Mouse (Mus musculus): ENCODE measurements around the gene Rrh. TPM values are rescaled to one million over a fixed set of nuclear protein-coding genes. Genes with fewer than 3 reads are reported as not detected.

Gene Rrh
- polyA plus RNA-seq, 1 experiment from 2014 or later, result 0.37 TPM

- Histone ChIP-seq H3K27ac (no peak overlapping the region), H3K4me1 (peaks cover 31% of the 10 kb centered on the region), H3K9me3 (no peaks in the 10 kb centered on the region), H3K36me3 (replicated peaks) (peaks cover 71% of the 10 kb centered on the region), H3K27me3 (ENCODE audit: poor library complexity, severe bottlenecking) (peaks cover 24% of the 10 kb centered on the region; the same call in 1 of the 2 replicates), H3K4me3 (no peak overlapping the region)
- DNase-seq (ENCODE audit: extremely low spot score, low spot score), result no peak
- WGBS, result 94% methylated on average over 10 of the region's 10 CpGs
Observed at GRCm38 (mm10) chr3:129824891-129825290, 2.5 kb upstream of the Rrh start.

- Histone ChIP-seq H3K4me3 (no peak overlapping the region), H3K27me3 (ENCODE audit: poor library complexity, severe bottlenecking) (peaks cover 28% of the 10 kb centered on the region; the same call in 1 of the 2 replicates), H3K36me3 (replicated peaks) (peaks cover 67% of the 10 kb centered on the region), H3K27ac (no peak overlapping the region), H3K4me1 (peaks cover 23% of the 10 kb centered on the region), H3K9me3 (no peaks in the 10 kb centered on the region)
- no peak for DNase-seq (ENCODE audit: extremely low spot score, low spot score)
- 97% methylated on average over 4 of the region's 4 CpGs for WGBS
Observed at GRCm38 (mm10) chr3:129824146-129824545, 1.8 kb upstream of the Rrh start.

GRCm38 (mm10) chr3:129823293-129823692 lies 906 bp upstream of the Rrh start:
- Histone ChIP-seq H3K36me3 (replicated peaks) (peaks cover 59% of the 10 kb centered on the region), H3K4me3 (no peak overlapping the region), H3K9me3 (no peaks in the 10 kb centered on the region), H3K27ac (no peak overlapping the region), H3K4me1 (peaks cover 21% of the 10 kb centered on the region), H3K27me3 (ENCODE audit: poor library complexity, severe bottlenecking) (peaks cover 28% of the 10 kb centered on the region; the same call in 1 of the 2 replicates)
- no peak for DNase-seq (ENCODE audit: extremely low spot score, low spot score)
- 61% methylated on average over 5 of the region's 5 CpGs for WGBS

GRCm38 (mm10) chr3:129821736-129822135 lies 651 bp downstream of the Rrh start:
- DNase-seq (ENCODE audit: extremely low spot score, low spot score), result no peak
- Histone ChIP-seq H3K4me1 (peaks cover 21% of the 10 kb centered on the region), H3K27me3 (ENCODE audit: poor library complexity, severe bottlenecking) (peaks cover 28% of the 10 kb centered on the region; the same call in 1 of the 2 replicates), H3K9me3 (no peaks in the 10 kb centered on the region), H3K27ac (no peak overlapping the region), H3K36me3 (replicated peaks) (peaks cover 47% of the 10 kb centered on the region), H3K4me3 (no peak overlapping the region)
- 84% methylated on average over 8 of the region's 8 CpGs for WGBS

GRCm38 (mm10) chr3:129820847-129821246 lies 1.5 kb downstream of the Rrh start:
- no peak overlapping the region for H3K4me3 ChIP-seq
- 69% methylated on average over 9 of the region's 9 CpGs for WGBS
- peaks cover 38% of the 10 kb centered on the region for H3K36me3 ChIP-seq (replicated peaks)
- peaks cover 21% of the 10 kb centered on the region for H3K4me1 ChIP-seq
- no peaks in the 10 kb centered on the region for H3K9me3 ChIP-seq
- DNase-seq (ENCODE audit: extremely low spot score, low spot score), result no peak
- no peak overlapping the region for H3K27ac ChIP-seq
- H3K27me3 ChIP-seq (ENCODE audit: poor library complexity, severe bottlenecking), result peaks cover 28% of the 10 kb centered on the region; the same call in 1 of the 2 replicates

GRCm38 (mm10) chr3:129803765-129804164 lies 18.6 kb downstream of the Rrh start, which contains the start of gene Lrit3:
Gene Lrit3, minus strand, starts transcription at chr3:129804030.
- Histone ChIP-seq H3K27me3 (ENCODE audit: poor library complexity, severe bottlenecking) (no peaks in the 10 kb centered on the region), H3K36me3 (replicated peaks) (no peaks in the 10 kb centered on the region), H3K4me1 (no peaks in the 10 kb centered on the region), H3K9me3 (no peaks in the 10 kb centered on the region), H3K4me3 (no peak within 1 kb of the TSS), H3K27ac (no peak within 1 kb of the TSS)
- no peak for DNase-seq (ENCODE audit: extremely low spot score, low spot score)
- WGBS, result 80% methylated on average over 10 of the region's 10 CpGs

- H3K4me1 ChIP-seq, result no peaks in the 10 kb centered on the region
- no peaks in the 10 kb centered on the region for H3K9me3 ChIP-seq
- no peaks in the 10 kb centered on the region for H3K36me3 ChIP-seq (replicated peaks)
- DNase-seq (ENCODE audit: extremely low spot score, low spot score), result no peak
- WGBS, result 82% methylated on average over 2 of the region's 2 CpGs
- no peak overlapping the region for H3K27ac ChIP-seq
- no peak overlapping the region for H3K4me3 ChIP-seq
- H3K27me3 ChIP-seq (ENCODE audit: poor library complexity, severe bottlenecking), result no peaks in the 10 kb centered on the region
Observed at GRCm38 (mm10) chr3:129799011-129799410, 23.4 kb downstream of the Rrh start.

- H3K9me3 ChIP-seq, result no peaks in the 10 kb centered on the region
- no peak overlapping the region for H3K4me3 ChIP-seq
- 89% methylated on average over 11 of the region's 11 CpGs for WGBS
- H3K4me1 ChIP-seq, result no peaks in the 10 kb centered on the region
- no peak for DNase-seq (ENCODE audit: extremely low spot score, low spot score)
- no peak overlapping the region for H3K27ac ChIP-seq
- no peaks in the 10 kb centered on the region for H3K36me3 ChIP-seq (replicated peaks)
- no peaks in the 10 kb centered on the region for H3K27me3 ChIP-seq (ENCODE audit: poor library complexity, severe bottlenecking)
Observed at GRCm38 (mm10) chr3:129798551-129798950, 23.8 kb downstream of the Rrh start.

GRCm38 (mm10) chr3:129797341-129797740 lies 25.0 kb downstream of the Rrh start:
- WGBS, result 88% methylated on average over 5 of the region's 5 CpGs

GRCm38 (mm10) chr3:129793801-129794200 lies 28.6 kb downstream of the Rrh start:
- Histone ChIP-seq H3K9me3 (no peaks in the 10 kb centered on the region), H3K27me3 (ENCODE audit: poor library complexity, severe bottlenecking) (no peaks in the 10 kb centered on the region), H3K27ac (no peak overlapping the region), H3K4me1 (peaks cover 9% of the 10 kb centered on the region), H3K36me3 (replicated peaks) (no peaks in the 10 kb centered on the region), H3K4me3 (no peak overlapping the region)
- no peak for DNase-seq (ENCODE audit: extremely low spot score, low spot score)
- 91% methylated on average over 5 of the region's 5 CpGs for WGBS

More at GRCm38 (mm10) chr3:129797341-129797740, 25.0 kb downstream of the Rrh start:
- H3K4me3 ChIP-seq, result no peak overlapping the region
- no peaks in the 10 kb centered on the region for H3K4me1 ChIP-seq
- H3K36me3 ChIP-seq (replicated peaks), result no peaks in the 10 kb centered on the region
- DNase-seq (ENCODE audit: extremely low spot score, low spot score), result no peak
- H3K27me3 ChIP-seq (ENCODE audit: poor library complexity, severe bottlenecking), result no peaks in the 10 kb centered on the region
- H3K9me3 ChIP-seq, result no peaks in the 10 kb centered on the region
- no peak overlapping the region for H3K27ac ChIP-seq

GRCm38 (mm10) chr3:129782746-129783145 lies 39.6 kb downstream of the Rrh start:
- Histone ChIP-seq H3K27me3 (ENCODE audit: poor library complexity, severe bottlenecking) (no peaks in the 10 kb centered on the region), H3K4me3 (no peak overlapping the region), H3K36me3 (replicated peaks) (no peaks in the 10 kb centered on the region), H3K27ac (no peak overlapping the region), H3K4me1 (peaks cover 6% of the 10 kb centered on the region; the same call in 1 of the 2 replicates), H3K9me3 (no peaks in the 10 kb centered on the region)
- 94% methylated on average over 3 of the region's 3 CpGs for WGBS
- DNase-seq (ENCODE audit: extremely low spot score, low spot score), result no peak

- Histone ChIP-seq H3K9me3 (no peaks in the 10 kb centered on the region), H3K36me3 (replicated peaks) (no peaks in the 10 kb centered on the region), H3K27ac (no peak overlapping the region), H3K4me3 (no peak overlapping the region), H3K4me1 (peaks cover 6% of the 10 kb centered on the region; the same call in 1 of the 2 replicates), H3K27me3 (ENCODE audit: poor library complexity, severe bottlenecking) (no peaks in the 10 kb centered on the region)
- 34% methylated on average over 10 of the region's 10 CpGs for WGBS
- DNase-seq (ENCODE audit: extremely low spot score, low spot score), result no peak
Observed at GRCm38 (mm10) chr3:129781435-129781834, 41.0 kb downstream of the Rrh start.

GRCm38 (mm10) chr3:129771210-129771609 lies 51.2 kb downstream of the Rrh start:
- Histone ChIP-seq H3K9me3 (no peaks in the 10 kb centered on the region), H3K4me3 (no peak overlapping the region), H3K27me3 (ENCODE audit: poor library complexity, severe bottlenecking) (no peaks in the 10 kb centered on the region), H3K4me1 (no peaks in the 10 kb centered on the region), H3K36me3 (replicated peaks) (no peaks in the 10 kb centered on the region), H3K27ac (no peak overlapping the region)
- 87% methylated on average over 6 of the region's 6 CpGs for WGBS
- no peak for DNase-seq (ENCODE audit: extremely low spot score, low spot score)
